Mouse (Mus musculus): Measurements from ENCODE around the gene Olfr982. TPM values are rescaled to one million over a fixed set of nuclear protein-coding genes. Genes with fewer than 3 reads are reported as not detected.

Gene Olfr982
- not detected in 2 replicates for polyA plus RNA-seq (2016; fragmentation: Nextera tagmentation; extraction: Ambion mirVana)

GRCm38 (mm10) chr9:40073529-40073928, at the start of gene Olfr982:
Olfr982 (plus strand) TSS chr9:40073829.
- H3K27me3 ChIP-seq, result no peaks in the 10 kb centered on the region
- H3K9ac ChIP-seq, result no peak within 1 kb of the TSS
- H3K36me3 ChIP-seq, result no peaks in the 10 kb centered on the region
- ATAC-seq (ENCODE audit: insufficient number of reproducible peaks, insufficient read depth, low FRiP score, low TSS enrichment), result no peak
- no peak within 1 kb of the TSS for H3K27ac ChIP-seq
- WGBS, result 74% methylated on average over 2 of the region's 2 CpGs
- no peak within 1 kb of the TSS for H3K4me2 ChIP-seq (replicated peaks)
- H3K4me1 ChIP-seq, result no peaks in the 10 kb centered on the region
- no peaks in the 10 kb centered on the region for H3K9me3 ChIP-seq
- no peak within 1 kb of the TSS for H3K4me3 ChIP-seq

- Histone ChIP-seq H3K36me3 (no peaks in the 10 kb centered on the region), H3K27me3 (no peaks in the 10 kb centered on the region), H3K4me2 (replicated peaks) (no peak overlapping the region), H3K27ac (no peak overlapping the region), H3K4me1 (no peaks in the 10 kb centered on the region), H3K4me3 (no peak overlapping the region), H3K9me3 (no peaks in the 10 kb centered on the region), H3K9ac (no peak overlapping the region)
- no peak for ATAC-seq (ENCODE audit: insufficient number of reproducible peaks, insufficient read depth, low FRiP score, low TSS enrichment)
- WGBS, result 91% methylated on average over 19 of the region's 19 CpGs
These were observed 23.5 kb upstream of the Olfr982 start for GRCm38 (mm10) chr9:40050138-40050537.

- Histone ChIP-seq H3K36me3 (no peaks in the 10 kb centered on the region), H3K27me3 (no peaks in the 10 kb centered on the region), H3K4me2 (replicated peaks) (no peak within 1 kb of the TSS), H3K27ac (no peak within 1 kb of the TSS), H3K9ac (no peak within 1 kb of the TSS), H3K4me1 (no peaks in the 10 kb centered on the region), H3K4me3 (no peak within 1 kb of the TSS), H3K9me3 (no peaks in the 10 kb centered on the region)
- no peak for ATAC-seq (ENCODE audit: insufficient number of reproducible peaks, insufficient read depth, low FRiP score, low TSS enrichment)
- 70% methylated on average over 2 of the region's 2 CpGs for WGBS
These were observed 19.9 kb downstream of the Olfr982 start, which contains the start of gene Olfr983 for GRCm38 (mm10) chr9:40093495-40093894. Olfr983 (minus strand) TSS chr9:40093595.

GRCm38 (mm10) chr9:40094769-40095168, 21.1 kb downstream of the Olfr982 start:
- Histone ChIP-seq H3K9ac (no peak overlapping the region), H3K4me2 (replicated peaks) (no peak overlapping the region), H3K4me3 (no peak overlapping the region), H3K36me3 (no peaks in the 10 kb centered on the region), H3K9me3 (no peaks in the 10 kb centered on the region), H3K27ac (no peak overlapping the region), H3K4me1 (no peaks in the 10 kb centered on the region), H3K27me3 (no peaks in the 10 kb centered on the region)
- ATAC-seq (ENCODE audit: insufficient number of reproducible peaks, insufficient read depth, low FRiP score, low TSS enrichment), result no peak
- 56% methylated on average over 3 of the region's 3 CpGs for WGBS

GRCm38 (mm10) chr9:40114106-40114505, 40.5 kb downstream of the Olfr982 start, which contains the start of gene Olfr984:
Olfr984 (minus strand) TSS chr9:40114206.
- H3K27me3 ChIP-seq, result no peaks in the 10 kb centered on the region
- H3K4me2 ChIP-seq (replicated peaks), result no peak within 1 kb of the TSS
- no peak for ATAC-seq (ENCODE audit: insufficient number of reproducible peaks, insufficient read depth, low FRiP score, low TSS enrichment)
- no peaks in the 10 kb centered on the region for H3K9me3 ChIP-seq
- no peak within 1 kb of the TSS for H3K9ac ChIP-seq
- H3K36me3 ChIP-seq, result no peaks in the 10 kb centered on the region
- no peak within 1 kb of the TSS for H3K4me3 ChIP-seq
- H3K27ac ChIP-seq, result no peak within 1 kb of the TSS
- no peaks in the 10 kb centered on the region; the same call in 1 of the 2 replicates for H3K4me1 ChIP-seq
- 88% methylated on average over 2 of the region's 2 CpGs for WGBS

GRCm38 (mm10) chr9:40116645-40117286, 43.1 kb downstream of the Olfr982 start:
- Histone ChIP-seq H3K4me1 (no peaks in the 10 kb centered on the region; the same call in 1 of the 2 replicates), H3K4me2 (replicated peaks) (no peak overlapping the region), H3K4me3 (no peak overlapping the region), H3K9me3 (no peaks in the 10 kb centered on the region), H3K9ac (no peak overlapping the region), H3K27ac (no peak overlapping the region), H3K36me3 (no peaks in the 10 kb centered on the region), H3K27me3 (no peaks in the 10 kb centered on the region)
- ATAC-seq (ENCODE audit: insufficient number of reproducible peaks, insufficient read depth, low FRiP score, low TSS enrichment), result 0 out of 2 replicates have a peak, but pooled peaks have one; percentile 22
- WGBS, result 55% methylated on average over 10 of the region's 10 CpGs

GRCm38 (mm10) chr9:40117287-40117659, 43.6 kb downstream of the Olfr982 start:
- WGBS, result 74% methylated on average over 5 of the region's 5 CpGs
- no peak for ATAC-seq (ENCODE audit: insufficient number of reproducible peaks, insufficient read depth, low FRiP score, low TSS enrichment)
- H3K27ac ChIP-seq, result no peak overlapping the region

More at GRCm38 (mm10) chr9:40117287-40117659, 43.6 kb downstream of the Olfr982 start:
- Histone ChIP-seq H3K9me3 (no peaks in the 10 kb centered on the region), H3K4me2 (replicated peaks) (no peak overlapping the region), H3K27me3 (no peaks in the 10 kb centered on the region), H3K36me3 (no peaks in the 10 kb centered on the region), H3K4me1 (no peaks in the 10 kb centered on the region; the same call in 1 of the 2 replicates), H3K4me3 (no peak overlapping the region), H3K9ac (no peak overlapping the region)

Other genes starting within 250 kb of the Olfr982 start
- not detected in 2 replicates for gene Olfr971, start 237.0 kb upstream of the Olfr982 start, polyA plus RNA-seq (2016; fragmentation: Nextera tagmentation; extraction: Ambion mirVana)
- gene Olfr972, start 207.4 kb upstream of the Olfr982 start, polyA plus RNA-seq (2016; fragmentation: Nextera tagmentation; extraction: Ambion mirVana), result 0.35 TPM in 1 of 2 replicates, not detected in the other
- gene Olfr229, start 166.5 kb upstream of the Olfr982 start, polyA plus RNA-seq (2016; fragmentation: Nextera tagmentation; extraction: Ambion mirVana), result not detected in 2 replicates
- gene Olfr974, start 136.3 kb upstream of the Olfr982 start, polyA plus RNA-seq (2016; fragmentation: Nextera tagmentation; extraction: Ambion mirVana), result not detected in 2 replicates
- gene Olfr975, start 121.8 kb upstream of the Olfr982 start, polyA plus RNA-seq (2016; fragmentation: Nextera tagmentation; extraction: Ambion mirVana), result not detected in 2 replicates
- gene Olfr976, start 112.7 kb upstream of the Olfr982 start, polyA plus RNA-seq (2016; fragmentation: Nextera tagmentation; extraction: Ambion mirVana), result not detected in 2 replicates
- not detected in 2 replicates for gene Olfr978, start 81.7 kb upstream of the Olfr982 start, polyA plus RNA-seq (2016; fragmentation: Nextera tagmentation; extraction: Ambion mirVana)
- gene Olfr979, start 70.4 kb upstream of the Olfr982 start, polyA plus RNA-seq (2016; fragmentation: Nextera tagmentation; extraction: Ambion mirVana), result not detected in 2 replicates
- not detected in 2 replicates for gene Olfr980, start 64.2 kb upstream of the Olfr982 start, polyA plus RNA-seq (2016; fragmentation: Nextera tagmentation; extraction: Ambion mirVana)
- gene Olfr981, start 52.4 kb upstream of the Olfr982 start, polyA plus RNA-seq (2016; fragmentation: Nextera tagmentation; extraction: Ambion mirVana), result not detected in 2 replicates
- gene Olfr983, start 19.8 kb downstream of the Olfr982 start, polyA plus RNA-seq (2016; fragmentation: Nextera tagmentation; extraction: Ambion mirVana), result not detected in 2 replicates
- gene Olfr984, start 40.4 kb downstream of the Olfr982 start, polyA plus RNA-seq (2016; fragmentation: Nextera tagmentation; extraction: Ambion mirVana), result not detected in 2 replicates
- gene Olfr985, start 56.4 kb downstream of the Olfr982 start, polyA plus RNA-seq (2016; fragmentation: Nextera tagmentation; extraction: Ambion mirVana), result not detected in 2 replicates
- not detected in 2 replicates for gene Tmem225, start 74.3 kb downstream of the Olfr982 start, polyA plus RNA-seq (2016; fragmentation: Nextera tagmentation; extraction: Ambion mirVana)
- 0.06 TPM in 1 of 2 replicates, not detected in the other for gene Olfr986, start 107.1 kb downstream of the Olfr982 start, polyA plus RNA-seq (2016; fragmentation: Nextera tagmentation; extraction: Ambion mirVana)
- 9.5 and 9.6 TPM in 2 replicates for gene Zfp202, start 118.5 kb downstream of the Olfr982 start, polyA plus RNA-seq (2016; fragmentation: Nextera tagmentation; extraction: Ambion mirVana)
- 4.3 and 4.7 TPM in 2 replicates for gene Scn3b, start 195.4 kb downstream of the Olfr982 start, polyA plus RNA-seq (2016; fragmentation: Nextera tagmentation; extraction: Ambion mirVana)

Data from embryonic facial prominence, embryonic 12.5 days (tissue).